Mouse (Mus musculus) liver, embryonic 12.5 days (tissue): ENCODE measurements at regions not wholly inside any gene's neighbourhood (a gene's known extent, or its start where the extent isn't known, plus 50 kb on each side); places are given as distances from the start of the nearest gene placed in this dataset.

Source experiments
- ATAC-seq: fragments of 200-750 bp; cut with Nextera tagmentation; 2 replicates; pipeline ENCODE4 v1.8.0; 2017; ENCODE audit warnings: moderate number of reproducible peaks, mild to moderate bottlenecking, moderate library complexity
- H3K27ac ChIP-seq: fragments of 300-500 bp; sonication (generic); 2 replicates; pipeline ENCODE4 v1.5.1; 2016; ENCODE audit warnings: mild to moderate bottlenecking
- H3K27me3 ChIP-seq: fragments of 300-500 bp; sonication (generic); replicated peaks from 2 replicates; pipeline ENCODE4 v1.6.1; 2016; ENCODE audit warnings: mild to moderate bottlenecking, moderate library complexity
- H3K36me3 ChIP-seq: fragments of 300-500 bp; sonication (generic); 2 replicates; pipeline ENCODE4 v1.6.1; 2016; ENCODE audit warnings: mild to moderate bottlenecking, moderate library complexity
- H3K4me1 ChIP-seq: fragments of 300-500 bp; sonication (generic); 2 replicates; pipeline ENCODE4 v1.6.1; 2016
- H3K4me2 ChIP-seq: fragments of 300-500 bp; sonication (generic); 2 replicates; pipeline ENCODE4 v1.6.1; 2016; ENCODE audit warnings: mild to moderate bottlenecking, moderate library complexity
- H3K4me3 ChIP-seq: fragments of 300-500 bp; sonication (generic); 2 replicates; pipeline ENCODE4 v1.5.1; 2016; ENCODE audit warnings: mild to moderate bottlenecking, moderate library complexity
- H3K9ac ChIP-seq: fragments of 300-500 bp; sonication (generic); 2 replicates; pipeline ENCODE4 v1.6.1; 2016; ENCODE audit warnings: mild to moderate bottlenecking, moderate library complexity
- H3K9me3 ChIP-seq: fragments of 300-500 bp; sonication (generic); replicated peaks from 2 replicates; pipeline ENCODE4 v1.6.1; 2016; ENCODE audit warnings: mild to moderate bottlenecking, moderate library complexity
- WGBS: fragments of 180-500 bp; shearing (Covaris S2); methylation state at CpG from one replicate; pipeline ENCODE4 v1.1.7; 2016; ENCODE audit not compliant: insufficient replicate concordance; 5-methylcytosine and 5-hydroxymethylcytosine counted together

- ATAC-seq = peak; percentile 97
- WGBS = 9% methylated on average over 4 of the region's 4 CpGs
- Histone ChIP-seq H3K27ac (peak overlapping the region; percentile 96), H3K9me3 (no peaks in the 10 kb centered on the region), H3K4me2 (peak overlapping the region; percentile 61), H3K27me3 (no peaks in the 10 kb centered on the region), H3K36me3 (no peaks in the 10 kb centered on the region), H3K4me3 (peak overlapping the region; percentile 7), H3K4me1 (peaks cover 64% of the 10 kb centered on the region), H3K9ac (peak overlapping the region; percentile 66)
Measured at GRCm38 (mm10) chr7:64057873-64058272, 95.8 kb upstream of the Trpm1 start.

DNA sequence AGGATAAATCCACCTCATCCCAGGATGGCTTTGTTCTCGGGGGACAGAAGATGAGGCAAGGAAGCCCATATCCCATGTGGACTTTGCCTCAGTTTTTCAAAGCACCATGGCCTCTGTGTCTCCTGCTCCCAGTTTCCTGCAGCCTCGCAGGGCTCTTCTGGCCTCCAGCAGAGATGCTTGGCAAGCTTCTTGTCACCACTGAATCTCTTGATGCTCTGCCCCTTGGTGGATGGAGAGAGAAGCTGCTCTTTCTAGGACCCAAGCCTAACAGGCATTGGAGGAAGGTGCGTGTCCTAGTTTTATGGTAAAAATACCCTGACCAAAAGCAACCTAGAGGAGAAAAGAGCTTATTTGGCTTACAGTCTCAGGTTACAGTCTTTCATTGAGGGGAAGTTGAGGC is 97.1 kb upstream of the Trpm1 start:
- no peak for ATAC-seq
- H3K9ac ChIP-seq = no peak overlapping the region
- no peak overlapping the region for H3K4me2 ChIP-seq
- no peaks in the 10 kb centered on the region for H3K36me3 ChIP-seq
- peak overlapping the region; percentile 96 for H3K27ac ChIP-seq
- H3K27me3 ChIP-seq = no peaks in the 10 kb centered on the region
- peaks cover 67% of the 10 kb centered on the region for H3K4me1 ChIP-seq
- no peak overlapping the region for H3K4me3 ChIP-seq
- 73% methylated on average over 3 of the region's 3 CpGs for WGBS
- H3K9me3 ChIP-seq = no peaks in the 10 kb centered on the region

DNA sequence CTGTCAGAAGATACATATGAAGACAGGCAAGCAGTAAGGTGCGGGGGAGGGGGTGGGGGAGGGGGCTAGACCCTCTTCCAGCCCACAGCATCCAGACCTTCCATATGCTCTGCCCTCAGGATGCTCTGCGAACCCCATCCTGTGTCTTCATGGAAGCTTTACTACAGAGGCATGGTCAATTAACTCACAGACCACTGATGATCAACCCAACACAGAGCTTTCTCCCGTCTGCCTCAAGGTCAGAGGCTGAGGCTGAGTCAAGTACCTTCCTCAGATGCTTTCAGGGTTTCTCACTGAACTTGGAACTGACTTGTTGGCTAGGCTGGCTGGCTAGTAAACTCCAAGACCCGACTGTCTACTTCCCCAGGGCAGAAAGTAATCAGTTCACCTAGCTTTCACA is 98.6 kb upstream of the Trpm1 start:
- peaks cover 81% of the 10 kb centered on the region for H3K4me1 ChIP-seq
- H3K36me3 ChIP-seq = no peaks in the 10 kb centered on the region
- no peaks in the 10 kb centered on the region for H3K9me3 ChIP-seq
- WGBS = 76% methylated on average over 4 of the region's 4 CpGs
- no peak overlapping the region for H3K4me3 ChIP-seq
- peak overlapping the region; percentile 96 for H3K27ac ChIP-seq
- no peak overlapping the region for H3K4me2 ChIP-seq
- ATAC-seq = no peak
- no peaks in the 10 kb centered on the region for H3K27me3 ChIP-seq
- H3K9ac ChIP-seq = no peak overlapping the region

GRCm38 (mm10) chr7:64053766-64054165 is 99.9 kb upstream of the Trpm1 start:
- H3K9me3 ChIP-seq = no peaks in the 10 kb centered on the region
- H3K4me1 ChIP-seq = peaks cover 81% of the 10 kb centered on the region
- no peak overlapping the region for H3K27ac ChIP-seq
- H3K4me3 ChIP-seq = no peak overlapping the region
- no peak overlapping the region for H3K9ac ChIP-seq
- no peaks in the 10 kb centered on the region for H3K27me3 ChIP-seq
- WGBS = 78% methylated on average over 12 of the region's 12 CpGs
- ATAC-seq = no peak
- H3K4me2 ChIP-seq = no peak overlapping the region
- H3K36me3 ChIP-seq = no peaks in the 10 kb centered on the region

GRCm38 (mm10) chr7:64052400-64052799 is 101.2 kb upstream of the Trpm1 start:
- no peak for ATAC-seq

GRCm38 (mm10) chr7:64050826-64051401 is 102.7 kb upstream of the Trpm1 start:
- Histone ChIP-seq H3K27ac (peak overlapping the region; percentile 98), H3K9ac (peak overlapping the region; percentile 86), H3K4me3 (no peak overlapping the region), H3K4me2 (no peak overlapping the region), H3K4me1 (peaks cover 71% of the 10 kb centered on the region), H3K36me3 (no peaks in the 10 kb centered on the region), H3K27me3 (no peaks in the 10 kb centered on the region), H3K9me3 (no peaks in the 10 kb centered on the region)
- ATAC-seq = no peak
- 43% methylated on average over 3 of the region's 3 CpGs for WGBS

More at GRCm38 (mm10) chr7:64052400-64052799, 101.2 kb upstream of the Trpm1 start:
- H3K27me3 ChIP-seq = no peaks in the 10 kb centered on the region
- H3K27ac ChIP-seq = 0 out of 2 replicates have a peak overlapping the region, but pooled peaks have one; percentile 34
- H3K4me2 ChIP-seq = no peak overlapping the region
- H3K36me3 ChIP-seq = no peaks in the 10 kb centered on the region
- WGBS = 85% methylated on average over 9 of the region's 9 CpGs
- no peak overlapping the region for H3K9ac ChIP-seq
- H3K4me1 ChIP-seq = peaks cover 81% of the 10 kb centered on the region
- H3K9me3 ChIP-seq = no peaks in the 10 kb centered on the region
- H3K4me3 ChIP-seq = no peak overlapping the region

GRCm38 (mm10) chr7:64050246-64050645 is 103.4 kb upstream of the Trpm1 start:
- WGBS = 60% methylated on average over 5 of the region's 5 CpGs
- H3K9me3 ChIP-seq = no peaks in the 10 kb centered on the region
- H3K27ac ChIP-seq = peak overlapping the region; percentile 98
- peak overlapping the region; percentile 79 for H3K4me2 ChIP-seq
- peaks cover 64% of the 10 kb centered on the region for H3K4me1 ChIP-seq
- H3K27me3 ChIP-seq = no peaks in the 10 kb centered on the region
- H3K36me3 ChIP-seq = no peaks in the 10 kb centered on the region
- H3K4me3 ChIP-seq = no peak overlapping the region
- no peak for ATAC-seq
- H3K9ac ChIP-seq = peak overlapping the region; percentile 86

DNA sequence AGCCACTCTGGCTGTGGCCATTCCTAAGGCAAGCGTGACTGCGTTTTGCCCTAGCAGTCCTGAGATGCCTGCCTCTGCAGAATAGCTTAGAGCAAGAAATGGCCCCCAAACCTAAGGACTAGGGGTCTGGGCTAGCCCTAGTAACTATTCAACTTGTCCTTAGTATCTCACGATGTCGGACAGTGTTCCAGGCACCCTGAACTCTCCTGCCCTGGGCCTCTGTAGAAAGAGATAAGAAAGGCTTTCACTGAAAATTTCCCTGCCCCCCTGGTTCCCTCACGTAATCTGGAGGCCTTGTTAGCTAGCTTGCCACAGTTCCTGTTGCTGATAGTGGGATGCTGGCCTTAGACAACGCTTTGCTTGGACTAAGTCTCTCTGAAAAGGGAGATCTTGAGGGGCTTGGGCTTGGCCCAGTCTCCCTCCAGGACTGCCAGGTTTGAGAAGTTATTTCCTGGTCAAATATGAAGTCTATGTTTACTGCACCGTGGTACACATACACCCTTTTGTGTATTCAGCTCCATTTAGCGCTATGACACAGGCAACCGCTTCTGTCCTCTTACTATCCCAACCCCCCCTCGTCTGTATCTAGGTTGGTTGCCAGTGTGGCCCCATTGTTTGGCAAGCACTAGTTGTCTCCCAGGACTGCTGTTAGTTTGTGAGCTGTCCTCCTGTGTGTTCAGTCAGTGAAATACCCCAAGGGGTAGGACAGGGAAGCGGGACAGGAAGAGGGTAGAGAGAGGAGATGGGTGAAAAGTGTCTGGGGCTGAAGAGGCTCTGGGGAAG is 104.3 kb upstream of the Trpm1 start:
- Histone ChIP-seq H3K9me3 (no peaks in the 10 kb centered on the region), H3K27ac (peak overlapping the region; percentile 98), H3K27me3 (no peaks in the 10 kb centered on the region), H3K4me1 (peaks cover 59% of the 10 kb centered on the region), H3K9ac (peak overlapping the region; percentile 86), H3K4me3 (peak overlapping the region; percentile 58), H3K36me3 (no peaks in the 10 kb centered on the region), H3K4me2 (peak overlapping the region; percentile 79)
- 9% methylated on average over 11 of the region's 11 CpGs for WGBS
- peak; percentile 90 for ATAC-seq

- peak overlapping the region; percentile 79 for H3K4me2 ChIP-seq
- H3K4me3 ChIP-seq = peak overlapping the region; percentile 58
- H3K27ac ChIP-seq = peak overlapping the region; percentile 98
- peaks cover 60% of the 10 kb centered on the region for H3K4me1 ChIP-seq
- no peaks in the 10 kb centered on the region for H3K36me3 ChIP-seq
- no peaks in the 10 kb centered on the region for H3K9me3 ChIP-seq
- WGBS = under 1% methylated on average over 21 of the region's 21 CpGs
- H3K9ac ChIP-seq = peak overlapping the region; percentile 86
- ATAC-seq = peak; percentile 73
- no peaks in the 10 kb centered on the region for H3K27me3 ChIP-seq
Measured at GRCm38 (mm10) chr7:64048452-64049182, 105.0 kb upstream of the Trpm1 start.

GRCm38 (mm10) chr7:64047831-64048230 is 105.8 kb upstream of the Trpm1 start:
- H3K9me3 ChIP-seq = no peaks in the 10 kb centered on the region
- no peaks in the 10 kb centered on the region for H3K27me3 ChIP-seq
- no peaks in the 10 kb centered on the region for H3K36me3 ChIP-seq
- peak overlapping the region; percentile 98 for H3K27ac ChIP-seq
- H3K4me3 ChIP-seq = 0 out of 2 replicates have a peak overlapping the region, but pooled peaks have one; percentile 58
- ATAC-seq = no peak
- peak overlapping the region; percentile 79 for H3K4me2 ChIP-seq
- peaks cover 67% of the 10 kb centered on the region for H3K4me1 ChIP-seq
- peak overlapping the region; percentile 86 for H3K9ac ChIP-seq
- 43% methylated on average over 4 of the region's 4 CpGs for WGBS

- Histone ChIP-seq H3K36me3 (no peaks in the 10 kb centered on the region), H3K4me2 (no peak overlapping the region), H3K4me1 (peaks cover 78% of the 10 kb centered on the region), H3K4me3 (no peak overlapping the region), H3K9me3 (peaks cover 5% of the 10 kb centered on the region), H3K27ac (peak overlapping the region; percentile 12; the same call in 1 of the 2 replicates), H3K9ac (no peak overlapping the region), H3K27me3 (no peaks in the 10 kb centered on the region)
- no peak for ATAC-seq
- 80% methylated on average over 3 of the region's 3 CpGs for WGBS
Measured at GRCm38 (mm10) chr7:64045292-64045691, 106.6 kb upstream of the Klf13 start.

DNA sequence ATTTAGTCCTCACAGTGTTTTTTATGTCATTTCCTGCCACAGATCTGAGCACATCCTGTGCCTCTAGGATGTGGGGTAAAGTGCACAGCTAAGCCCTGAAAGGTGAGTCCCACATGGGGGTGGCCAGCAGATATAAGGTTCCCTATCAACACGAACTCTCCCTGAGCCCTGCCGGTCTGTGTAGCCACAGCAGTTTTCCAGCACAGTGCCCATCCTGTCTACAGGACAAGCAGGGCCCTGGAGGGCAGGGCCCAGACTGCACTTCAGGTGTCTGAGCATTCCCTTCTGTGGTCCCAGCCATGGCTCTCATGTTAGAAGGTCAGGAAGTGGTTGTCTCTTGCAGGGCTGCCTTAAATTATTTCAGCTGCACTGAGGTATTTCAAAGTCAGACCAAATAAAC is 104.3 kb upstream of the Klf13 start:
- H3K36me3 ChIP-seq = no peaks in the 10 kb centered on the region
- peaks cover 75% of the 10 kb centered on the region for H3K4me1 ChIP-seq
- 23% methylated on average over 2 of the region's 2 CpGs for WGBS
- H3K4me3 ChIP-seq = no peak overlapping the region
- H3K9ac ChIP-seq = peak overlapping the region; percentile 29; the same call in 1 of the 2 replicates
- no peaks in the 10 kb centered on the region for H3K27me3 ChIP-seq
- H3K9me3 ChIP-seq = peaks cover 5% of the 10 kb centered on the region
- no peak for ATAC-seq
- H3K4me2 ChIP-seq = no peak overlapping the region
- peak overlapping the region; percentile 60; the same call in 1 of the 2 replicates for H3K27ac ChIP-seq
